Mouse (Mus musculus) limb, embryonic 11.5 days (tissue): ENCODE measurements around the gene Duoxa1. TPM values are rescaled to one million over a fixed set of nuclear protein-coding genes. Genes with fewer than 3 reads are reported as not detected.
A peak's percentile ranks its signal among the peaks of the same experiment; 100 is the strongest.

Source experiments
- ATAC-seq: fragments of 200-750 bp; cut with Nextera tagmentation; 2 replicates; pipeline ENCODE4 v1.8.0; 2017; ENCODE audit warnings: low read depth; ENCODE audit not compliant: insufficient number of reproducible peaks, low FRiP score, low TSS enrichment
- DNase-seq: peaks from one replicate; pipeline ENCODE4 v3.0.0-alpha.2; 2015; ENCODE audit warnings: low spot score
- H3K27ac ChIP-seq: fragments of 300-500 bp; sonication (generic); replicated peaks from 2 replicates; pipeline ENCODE4 v1.5.1; 2014; ENCODE audit warnings: low read depth, mild to moderate bottlenecking, low read length
- H3K27me3 ChIP-seq: fragments of 300-500 bp; sonication (generic); 2 replicates; pipeline ENCODE4 v1.6.1; 2014; ENCODE audit warnings: mild to moderate bottlenecking, low read length, mixed read lengths; ENCODE audit not compliant: control insufficient read depth, insufficient read depth
- H3K36me3 ChIP-seq: fragments of 300-500 bp; sonication (generic); 2 replicates; pipeline ENCODE4 v1.6.1; 2014; ENCODE audit warnings: mild to moderate bottlenecking, low read length, moderate library complexity, mixed read lengths; ENCODE audit not compliant: control insufficient read depth, insufficient read depth
- H3K4me1 ChIP-seq: fragments of 300-500 bp; sonication (generic); 2 replicates; pipeline ENCODE4 v1.6.1; 2014; ENCODE audit warnings: low read length, mixed read lengths; ENCODE audit not compliant: control insufficient read depth, insufficient read depth
- H3K4me2 ChIP-seq: fragments of 300-500 bp; sonication (generic); 2 replicates; pipeline ENCODE4 v1.6.1; 2014; ENCODE audit warnings: low read depth, mild to moderate bottlenecking, moderate library complexity; ENCODE audit not compliant: severe bottlenecking
- H3K4me3 ChIP-seq: fragments of 300-500 bp; sonication (generic); 2 replicates; pipeline ENCODE4 v1.5.1; 2014; ENCODE audit warnings: low read depth, low read length
- H3K9ac ChIP-seq: fragments of 300-500 bp; sonication (generic); 2 replicates; pipeline ENCODE4 v1.6.1; 2014; ENCODE audit warnings: mild to moderate bottlenecking, low read length
- H3K9me3 ChIP-seq: fragments of 300-500 bp; sonication (generic); 2 replicates; pipeline ENCODE4 v1.6.1; 2016; ENCODE audit warnings: low read length; ENCODE audit not compliant: control insufficient read depth
- WGBS: fragments of 180-500 bp; shearing (Covaris S2); extraction: QIAGEN DNeasy Blood & Tissue Kit; methylation state at CpG from one replicate; pipeline ENCODE4 v1.1.7; 2014; 5-methylcytosine and 5-hydroxymethylcytosine counted together
- polyA plus RNA-seq: library from polyadenylated mRNA; unstranded; fragments of >200 nt; fragmentation: Nextera tagmentation; extraction: Ambion mirVana; gene quantifications from 2 replicates; pipeline ENCODE4 v1.2.1, GENCODE M21; 2014

Gene Duoxa1
- polyA plus RNA-seq, 1 experiment from 2014 or later = 0.72 TPM

GRCm38 (mm10) chr2:122302574-122303241 lies 10.8 kb downstream of the Duoxa1 start:
- Histone ChIP-seq H3K4me2 (no peak overlapping the region), H3K9me3 (no peaks in the 10 kb centered on the region), H3K4me1 (0 out of 2 replicates have a peak, but pooled peaks cover 3% of the 10 kb centered on the region), H3K27ac (no peak overlapping the region), H3K4me3 (no peak overlapping the region), H3K27me3 (peaks cover 59% of the 10 kb centered on the region), H3K9ac (no peak overlapping the region), H3K36me3 (no peaks in the 10 kb centered on the region)
- peak; percentile 82 for DNase-seq
- 19% methylated on average over 9 of the region's 9 CpGs for WGBS
- ATAC-seq = no peak; the same call in 1 of the 2 replicates

- Histone ChIP-seq H3K4me1 (peaks cover 8% of the 10 kb centered on the region; the same call in 1 of the 2 replicates), H3K27me3 (peaks cover 65% of the 10 kb centered on the region), H3K9ac (no peak overlapping the region), H3K4me3 (peak overlapping the region; percentile 30), H3K36me3 (no peaks in the 10 kb centered on the region), H3K27ac (no peak overlapping the region), H3K9me3 (no peaks in the 10 kb centered on the region), H3K4me2 (peak overlapping the region; percentile 61)
- ATAC-seq = no peak
- 8% methylated on average over 23 of the region's 23 CpGs for WGBS
- DNase-seq = peak; percentile 37
Measured at GRCm38 (mm10) chr2:122301921-122302573, 11.5 kb downstream of the Duoxa1 start.

- Histone ChIP-seq H3K27ac (no peak overlapping the region), H3K9ac (no peak overlapping the region), H3K9me3 (no peaks in the 10 kb centered on the region), H3K36me3 (no peaks in the 10 kb centered on the region), H3K4me3 (peak overlapping the region; percentile 30), H3K4me1 (peaks cover 8% of the 10 kb centered on the region; the same call in 1 of the 2 replicates), H3K4me2 (peak overlapping the region; percentile 61), H3K27me3 (peaks cover 71% of the 10 kb centered on the region)
- WGBS = 2% methylated on average over 48 of the region's 48 CpGs
- peak; percentile 41; the same call in 1 of the 2 replicates for ATAC-seq
- DNase-seq = peak; percentile 56
Measured at GRCm38 (mm10) chr2:122301081-122301920, 12.2 kb downstream of the Duoxa1 start.

DNA sequence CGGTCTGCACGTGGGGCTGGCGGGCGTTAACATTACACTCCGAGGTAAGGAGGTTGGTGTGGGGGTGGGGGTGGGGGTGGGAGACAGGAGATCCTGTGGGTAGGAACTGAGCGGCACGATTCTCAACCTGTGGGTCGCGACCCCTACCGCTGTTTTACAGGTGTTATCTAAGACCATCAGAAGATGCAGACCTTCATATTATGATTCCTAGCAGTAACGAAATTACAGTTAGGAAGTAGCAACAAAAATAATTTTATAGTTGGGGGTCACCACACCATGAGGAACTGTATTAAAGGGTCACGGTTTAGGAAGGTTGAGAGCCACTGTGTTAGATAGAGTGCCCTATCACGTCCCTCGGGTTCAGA lies 12.9 kb downstream of the Duoxa1 start:
- Histone ChIP-seq H3K4me1 (peaks cover 8% of the 10 kb centered on the region; the same call in 1 of the 2 replicates), H3K9ac (no peak overlapping the region), H3K27me3 (peaks cover 75% of the 10 kb centered on the region), H3K36me3 (no peaks in the 10 kb centered on the region), H3K4me2 (no peak overlapping the region), H3K9me3 (no peaks in the 10 kb centered on the region), H3K27ac (no peak overlapping the region), H3K4me3 (no peak overlapping the region)
- WGBS = 5% methylated on average over 14 of the region's 14 CpGs
- ATAC-seq (0 out of 2 replicates have a peak, but pooled peaks have one; percentile 3), DNase-seq (no peak)

DNA sequence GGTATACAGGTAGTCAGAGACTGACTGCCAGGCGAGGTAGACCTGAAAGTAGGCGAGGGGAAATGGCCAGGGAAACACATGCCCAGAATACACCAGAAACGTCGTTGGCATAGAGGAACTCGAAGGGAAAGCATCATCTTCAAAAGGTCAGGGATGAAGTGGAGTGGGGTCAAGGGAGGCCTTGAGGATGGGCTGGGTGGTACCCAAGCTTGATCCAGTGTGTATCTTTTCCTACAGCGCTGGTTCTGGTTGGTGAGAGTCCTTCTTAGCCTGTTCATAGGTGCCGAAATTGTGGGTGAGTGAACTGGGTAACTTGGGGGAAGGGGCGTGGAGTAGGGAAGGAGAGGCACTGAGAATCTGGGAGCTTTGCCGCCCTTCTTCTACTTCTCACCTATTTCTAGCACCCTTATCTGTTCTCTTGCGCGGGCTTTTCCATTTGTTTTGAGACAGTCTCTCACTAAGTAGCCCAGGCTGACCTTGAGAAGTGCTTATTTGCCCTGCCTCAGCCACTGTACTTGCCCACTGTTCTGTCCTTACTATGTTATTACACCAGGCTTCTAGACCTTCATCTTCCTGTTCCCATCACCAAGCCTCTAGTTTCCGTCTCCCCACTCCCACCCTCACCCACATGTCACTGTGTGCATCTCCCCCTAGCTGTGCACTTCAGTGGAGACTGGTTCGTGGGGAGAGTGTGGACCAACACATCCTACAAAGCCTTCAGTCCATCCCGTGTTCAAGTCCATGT lies 13.4 kb downstream of the Duoxa1 start:
- Histone ChIP-seq H3K36me3 (no peaks in the 10 kb centered on the region), H3K4me1 (peaks cover 8% of the 10 kb centered on the region; the same call in 1 of the 2 replicates), H3K27me3 (peaks cover 81% of the 10 kb centered on the region), H3K9me3 (no peaks in the 10 kb centered on the region), H3K4me3 (no peak overlapping the region), H3K4me2 (no peak overlapping the region), H3K27ac (no peak overlapping the region), H3K9ac (no peak overlapping the region)
- peak; percentile 31 for DNase-seq
- 9% methylated on average over 14 of the region's 14 CpGs for WGBS
- no peak for ATAC-seq

- WGBS = 2% methylated on average over 43 of the region's 43 CpGs
Measured at GRCm38 (mm10) chr2:122298596-122299490, 14.7 kb downstream of the Duoxa1 start, which contains the start of gene Duoxa2. Duoxa2 (plus strand) TSS chr2:122298900.

DNA sequence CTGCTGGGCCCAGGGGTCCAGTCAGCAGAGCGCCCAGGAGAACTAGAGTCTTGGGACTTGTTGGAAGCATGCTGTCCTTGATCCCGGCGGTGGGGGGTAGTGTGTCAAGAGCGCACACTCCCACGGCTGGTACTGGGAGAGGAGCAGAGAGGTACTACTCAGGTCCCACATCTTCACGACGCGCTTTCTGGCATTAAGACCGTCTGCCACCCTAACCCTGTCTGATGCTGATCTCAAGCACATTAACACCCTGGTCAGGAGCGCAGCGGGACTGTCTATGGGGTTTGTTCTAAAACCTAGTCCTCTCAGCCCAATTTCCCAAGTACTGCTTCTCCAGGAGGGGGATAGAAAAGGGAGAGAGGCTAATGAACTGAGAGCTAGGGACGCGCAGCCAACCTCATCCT lies 15.4 kb downstream of the Duoxa1 start, which contains the start of gene Duox2:
Duox2 (minus strand) TSS at position 354 of the 404 bp plus-strand sequence.
- Histone ChIP-seq H3K36me3 (no peaks in the 10 kb centered on the region), H3K4me3 (peak within 1 kb of the TSS; percentile 15), H3K4me2 (peak within 1 kb of the TSS; percentile 31), H3K9me3 (no peaks in the 10 kb centered on the region), H3K27me3 (peaks cover 85% of the 10 kb centered on the region), H3K27ac (no peak within 1 kb of the TSS), H3K4me1 (peaks cover 8% of the 10 kb centered on the region; the same call in 1 of the 2 replicates), H3K9ac (no peak within 1 kb of the TSS)
- 4% methylated on average over 13 of the region's 13 CpGs for WGBS
- peak; percentile 42 for DNase-seq
- no peak for ATAC-seq

More at GRCm38 (mm10) chr2:122298596-122299490, 14.7 kb downstream of the Duoxa1 start, which contains the start of gene Duoxa2:
- peaks cover 8% of the 10 kb centered on the region; the same call in 1 of the 2 replicates for H3K4me1 ChIP-seq
- H3K27me3 ChIP-seq = peaks cover 85% of the 10 kb centered on the region
- ATAC-seq = no peak
- H3K27ac ChIP-seq = no peak within 1 kb of the TSS
- H3K4me3 ChIP-seq = peak within 1 kb of the TSS; percentile 15; the same call in 1 of the 2 replicates
- H3K9ac ChIP-seq = no peak within 1 kb of the TSS
- peak within 1 kb of the TSS; percentile 31 for H3K4me2 ChIP-seq
- H3K36me3 ChIP-seq = no peaks in the 10 kb centered on the region
- H3K9me3 ChIP-seq = no peaks in the 10 kb centered on the region
- DNase-seq = peak; percentile 65
